Mouse (Mus musculus) heart, postnatal 10 days (tissue): Measurements from ENCODE around the gene Eml5. TPM values are rescaled to one million over a fixed set of nuclear protein-coding genes. Genes with fewer than 3 reads are reported as not detected.

ENCODE experiments used
- DNase-seq, 2 experiments: peaks; one replicate each; pipeline ENCODE4 v3.0.0; 2021
- intact Hi-C: fragments of 180-260 bp; cut with DNase I; formaldehyde crosslinking; loops from one replicate; pipeline ENCODE4 v1.15.1; 2025
- total RNA-seq, 2 experiments: library from RNA; stranded (reverse); gene quantifications; 2 replicates each; pipeline ENCODE4 v1.2.3; 2021

Gene Eml5
- total RNA-seq, 2 experiments from 2014 or later: 2.9 to 3.9 TPM

DNA sequence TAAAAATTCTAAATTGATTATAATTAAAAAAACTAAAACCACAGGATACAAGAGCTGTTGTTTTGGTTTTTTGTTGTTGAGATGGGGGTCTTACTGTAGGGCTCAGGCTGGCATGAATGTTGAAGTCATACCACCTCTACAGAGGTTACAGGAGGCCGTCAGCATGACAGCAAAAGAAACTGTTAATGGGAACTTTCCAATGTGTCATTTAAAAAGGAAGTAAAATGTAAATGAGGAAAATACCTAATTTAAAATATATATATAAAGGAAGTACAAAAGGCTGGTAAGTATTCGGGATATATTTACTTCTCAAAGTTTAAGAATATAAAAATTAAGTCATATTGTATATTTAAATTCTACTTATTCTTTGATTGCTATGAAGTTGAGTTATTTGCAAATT is 65.8 kb downstream of the Eml5 start:
- DNase-seq: no peak
- intact Hi-C loops: no loop called here

DNA sequence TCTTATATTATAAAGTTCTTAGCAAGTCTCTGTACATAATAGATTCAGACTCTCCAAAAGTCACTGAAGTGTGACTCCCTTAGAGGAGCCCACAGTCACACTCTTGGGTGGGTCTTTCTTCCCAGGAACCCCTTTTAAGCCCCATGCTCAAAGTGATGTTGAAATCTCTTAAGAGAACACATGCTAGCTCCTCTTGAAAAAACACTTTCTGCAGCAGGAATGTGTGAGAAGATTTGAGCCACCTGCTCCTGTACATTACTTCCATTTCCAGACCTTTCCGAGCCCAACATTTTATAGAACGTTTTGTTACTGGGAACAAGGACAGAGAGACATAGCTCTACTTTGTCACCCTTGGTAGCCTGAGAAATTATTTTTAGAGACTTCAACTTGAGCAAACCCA is 66.4 kb downstream of the Eml5 start:
- DNase-seq: no peak
- intact Hi-C loops: no loop called here

DNA sequence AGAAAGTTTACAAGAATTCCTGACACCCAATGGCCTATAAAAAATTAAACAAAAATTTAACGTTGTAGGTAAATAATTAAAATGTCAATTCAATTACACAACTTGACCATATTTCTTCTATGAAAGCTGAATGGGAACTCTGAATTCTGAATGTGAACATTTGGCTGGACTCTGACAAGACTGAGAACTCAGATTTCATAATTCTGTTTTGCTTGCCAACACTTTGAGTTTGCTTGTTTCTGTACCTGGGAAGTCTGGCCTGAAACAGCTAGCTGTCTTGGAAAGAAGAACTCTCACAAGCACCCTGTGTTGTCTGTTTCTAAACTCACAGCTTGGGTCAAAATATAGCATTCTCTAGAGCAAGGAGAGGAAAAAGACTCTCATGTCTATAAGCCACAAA is 67.4 kb downstream of the Eml5 start:
- intact Hi-C loops: no loop called here
- DNase-seq: no peak

DNA sequence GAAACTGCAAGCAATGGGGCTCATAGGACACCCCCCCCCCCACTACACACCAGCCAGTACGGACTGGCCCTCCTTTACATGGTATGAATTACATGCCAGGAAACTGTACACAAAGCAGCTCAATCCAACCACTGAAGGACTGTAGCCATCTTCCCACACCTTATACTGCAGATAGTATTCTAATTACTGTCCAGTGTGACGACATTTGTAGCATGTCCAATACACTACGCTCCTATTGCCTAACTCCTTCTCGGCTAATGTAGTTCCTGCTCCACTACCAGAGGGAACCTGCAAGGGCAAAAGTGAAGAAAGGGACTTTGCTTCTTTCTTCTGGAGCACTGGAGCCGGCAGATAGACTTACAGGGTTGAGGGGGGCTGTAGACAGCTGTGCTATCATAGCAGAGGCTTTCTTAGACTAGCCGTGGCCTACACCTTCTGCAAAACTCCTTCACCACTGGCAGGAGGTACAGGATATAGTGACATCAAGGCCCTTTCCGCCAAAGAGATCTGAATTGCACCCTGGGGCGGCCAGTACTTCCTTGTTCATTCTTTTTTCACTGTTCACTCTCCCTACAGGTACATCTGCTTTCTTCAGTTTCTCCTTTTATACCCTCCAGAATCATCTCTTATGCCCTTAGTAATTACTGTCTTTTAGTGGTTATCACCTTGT is 68.2 kb downstream of the Eml5 start:
- no peak for DNase-seq
- intact Hi-C loops: no loop called here

DNA sequence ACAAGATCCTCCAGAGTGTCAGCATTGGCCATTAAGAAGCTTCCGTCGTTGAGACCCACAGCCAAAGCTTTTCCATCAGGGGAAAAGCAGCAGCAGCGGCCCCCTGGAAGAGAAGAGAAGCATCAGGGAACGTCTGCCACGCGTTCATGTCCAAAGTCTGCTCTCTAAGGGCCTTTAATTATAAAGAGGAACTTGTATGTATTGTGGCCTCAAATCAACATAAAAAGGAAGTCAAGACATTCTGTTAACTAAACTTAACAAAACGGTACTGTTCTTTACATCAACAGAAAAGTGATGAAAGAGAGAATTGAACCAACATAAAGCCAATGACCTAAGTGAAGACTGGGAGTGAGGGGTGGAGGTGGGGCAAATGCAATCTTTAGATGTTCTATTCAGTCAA is 70.2 kb downstream of the Eml5 start:
- intact Hi-C loops: no loop called here
- DNase-seq: no peak

DNA sequence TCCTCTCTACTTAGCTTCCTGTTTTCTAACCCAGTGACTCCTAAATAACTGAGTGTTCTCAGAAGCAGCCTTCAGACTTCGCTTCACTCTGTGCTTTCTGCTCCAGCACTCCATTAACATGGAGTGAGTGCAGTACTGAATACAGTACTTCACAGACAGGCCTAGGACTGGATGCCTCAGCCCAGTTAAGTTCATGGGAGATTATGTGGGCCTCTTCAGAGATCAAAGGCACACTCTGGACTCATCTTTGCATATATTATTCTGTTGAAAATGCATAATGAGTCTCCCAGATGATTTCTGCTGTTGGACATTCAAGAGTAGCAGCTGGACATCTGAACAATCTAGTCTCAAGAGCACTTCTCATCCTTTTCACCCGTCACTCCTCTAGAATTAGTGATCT is 80.5 kb downstream of the Eml5 start:
- intact Hi-C loops: no loop called here
- DNase-seq: no peak

DNA sequence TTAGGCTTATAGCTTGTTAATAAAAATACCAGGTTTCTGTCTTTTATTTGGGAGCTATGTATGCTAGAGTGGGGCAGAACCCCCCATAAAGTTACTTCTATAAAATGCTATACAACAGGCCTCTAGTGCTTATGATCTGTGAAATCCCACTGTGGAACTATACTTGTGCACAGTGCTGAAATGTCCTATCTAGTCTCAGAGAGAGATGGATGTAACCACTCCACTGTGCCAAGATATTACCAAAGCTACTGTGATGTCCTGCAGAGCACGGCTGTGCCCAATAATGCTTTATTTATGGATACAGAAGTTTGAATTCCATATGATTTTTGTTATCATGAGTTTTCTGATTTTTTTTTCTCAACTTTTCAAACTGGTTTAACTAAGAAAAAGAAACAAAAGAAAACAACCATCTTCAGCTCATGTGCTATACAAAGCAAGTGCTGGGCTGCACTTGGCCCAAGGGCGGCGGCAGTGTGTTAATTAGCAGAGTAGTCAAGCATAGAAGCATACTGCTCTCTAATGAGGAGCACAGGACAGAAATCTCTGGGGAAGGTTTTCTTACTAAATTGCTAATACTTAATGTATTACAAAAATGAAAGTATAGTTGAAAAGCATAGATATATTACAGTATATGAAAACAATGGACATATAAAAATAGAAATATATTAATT is 97.1 kb downstream of the Eml5 start:
- intact Hi-C loops: no loop called here
- no peak for DNase-seq

DNA sequence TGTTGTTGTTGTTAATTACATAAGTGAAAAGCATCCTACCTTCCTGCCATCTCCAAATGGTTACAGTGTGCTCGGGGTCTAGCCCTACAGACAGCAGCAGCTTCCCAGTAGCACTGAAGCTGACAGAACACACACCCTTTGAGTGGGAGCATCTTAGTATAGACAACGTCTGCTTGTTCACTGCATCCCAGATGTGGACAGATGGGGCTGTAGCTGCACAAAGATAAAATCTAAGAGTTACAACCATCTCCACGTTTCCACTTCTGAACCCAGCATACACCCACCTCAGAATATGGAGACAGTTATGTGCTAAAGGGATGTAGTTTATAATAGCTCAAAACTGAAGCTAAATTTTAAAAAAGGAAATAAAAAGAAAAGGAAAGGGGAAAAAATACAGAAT is 99.0 kb downstream of the Eml5 start:
- no peak for DNase-seq
- intact Hi-C loops: no loop called here

DNA sequence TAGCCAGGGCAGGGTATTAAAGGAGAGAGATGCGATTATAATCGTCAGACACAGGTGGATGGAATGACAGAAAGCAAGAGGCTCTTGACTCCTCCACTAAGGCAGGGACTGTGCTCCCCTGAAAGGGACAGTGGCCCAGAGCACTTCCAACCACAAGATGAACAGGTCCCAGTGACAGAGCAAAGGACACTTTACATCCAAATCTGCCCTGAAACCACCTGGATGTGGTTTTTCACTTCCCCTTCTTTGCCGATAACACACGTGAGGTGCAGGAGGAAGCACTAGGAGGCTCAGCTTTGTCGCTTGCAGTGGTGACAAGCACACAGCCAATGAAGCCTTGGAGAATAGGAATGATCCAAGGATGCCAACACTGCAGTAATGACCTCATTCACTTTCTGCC is 101.0 kb downstream of the Eml5 start:
- intact Hi-C loops: no loop called here

DNA sequence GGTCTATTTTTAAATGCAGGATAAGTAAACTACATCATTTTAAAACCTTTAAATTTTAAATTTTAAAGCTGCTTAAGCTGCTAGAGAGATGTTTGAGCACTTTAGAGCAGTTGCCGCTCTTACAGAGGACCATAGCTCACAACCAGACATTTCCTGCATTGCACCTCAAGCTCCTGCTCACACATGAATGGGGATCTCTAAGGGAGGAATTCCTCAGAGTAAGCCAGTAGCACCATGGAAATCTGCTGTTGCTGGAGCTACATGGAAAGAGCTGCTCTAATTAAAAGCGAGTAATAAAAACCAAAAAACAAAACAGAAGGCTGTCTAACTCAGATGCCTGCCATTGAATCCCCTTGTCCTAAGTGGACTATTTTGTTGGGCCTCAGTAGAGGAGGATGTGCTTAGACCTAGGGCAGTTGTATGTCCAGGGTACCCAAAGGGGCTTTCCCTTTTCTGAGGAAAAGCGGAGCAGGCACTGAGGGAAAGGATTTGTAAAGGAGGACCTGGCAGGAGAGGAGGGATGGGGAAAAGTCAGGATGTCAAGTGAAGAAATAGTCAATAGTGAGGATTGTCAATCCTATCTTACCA is 105.5 kb downstream of the Eml5 start:
- no peak for DNase-seq
- intact Hi-C loops: no loop called here

More for the DNA sequence above, 101.0 kb downstream of the Eml5 start:
- DNase-seq: no peak

DNA sequence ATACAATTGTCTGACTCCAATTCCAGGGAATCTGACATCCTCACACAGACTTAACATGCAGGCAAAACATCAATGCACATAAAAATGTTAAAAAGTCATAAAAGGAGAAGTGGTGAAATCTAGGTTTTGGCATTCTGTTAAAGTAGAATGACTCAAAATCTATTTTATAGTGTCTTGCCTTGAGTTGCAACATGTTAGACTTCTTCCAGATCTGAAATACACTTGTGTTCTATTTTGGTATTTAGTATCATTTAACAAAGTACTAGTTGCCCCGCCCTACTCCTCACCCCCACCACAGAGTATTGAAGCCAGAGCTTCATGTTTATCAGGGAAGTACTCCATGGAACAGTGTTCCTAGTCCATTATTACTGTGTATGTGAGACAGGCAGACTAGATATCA is 117.0 kb downstream of the Eml5 start:
- intact Hi-C loops: no loop called here
- DNase-seq: no peak

DNA sequence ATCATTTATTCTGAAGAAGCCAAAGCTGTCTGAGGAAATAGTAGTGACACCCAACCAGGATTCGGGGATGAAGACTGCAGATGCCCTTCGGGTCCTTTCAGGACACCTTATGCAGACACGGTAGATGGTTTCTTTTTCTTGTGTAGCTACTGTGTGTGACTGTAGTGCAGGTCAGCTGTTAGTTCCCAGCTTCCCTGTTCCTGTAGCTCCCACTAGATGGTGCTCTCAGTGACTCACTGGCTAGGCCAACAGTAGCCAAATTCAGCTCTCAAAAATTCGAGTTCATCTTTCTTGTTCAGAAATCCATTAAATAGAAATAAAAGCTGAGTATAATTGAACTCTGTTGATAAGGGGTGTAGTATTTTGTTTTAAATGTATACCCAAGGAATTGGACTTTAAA is 122.1 kb downstream of the Eml5 start:
- DNase-seq: peak; percentile 15 to 33
- intact Hi-C loops: loop anchor here (5.0 kb wide), 1 partner anchor 102 kb away; no protein-coding TSS in a partner anchor

DNA sequence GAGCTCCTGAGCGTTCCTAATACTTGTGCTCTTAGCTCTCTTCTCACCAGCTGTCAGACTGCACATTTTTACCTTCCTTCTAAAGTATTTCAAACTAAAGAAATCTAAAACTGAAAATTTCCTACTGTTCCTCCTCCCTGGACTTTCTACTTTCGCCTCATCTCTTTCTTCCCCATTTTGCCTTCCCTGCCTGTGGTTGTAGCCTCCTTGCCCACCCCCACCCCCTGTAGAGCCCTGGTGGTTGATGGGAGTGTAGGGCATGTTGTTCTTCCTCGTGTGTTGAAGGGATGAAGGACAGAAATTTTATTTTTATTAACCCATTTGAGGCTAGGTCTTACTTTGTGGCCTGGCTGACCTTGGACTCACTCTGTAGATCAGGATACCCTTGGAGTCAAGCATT is 123.8 kb downstream of the Eml5 start:
- intact Hi-C loops: loop anchor here (5.0 kb wide), 1 partner anchor 100 kb away; no protein-coding TSS in a partner anchor
- DNase-seq: no peak

DNA sequence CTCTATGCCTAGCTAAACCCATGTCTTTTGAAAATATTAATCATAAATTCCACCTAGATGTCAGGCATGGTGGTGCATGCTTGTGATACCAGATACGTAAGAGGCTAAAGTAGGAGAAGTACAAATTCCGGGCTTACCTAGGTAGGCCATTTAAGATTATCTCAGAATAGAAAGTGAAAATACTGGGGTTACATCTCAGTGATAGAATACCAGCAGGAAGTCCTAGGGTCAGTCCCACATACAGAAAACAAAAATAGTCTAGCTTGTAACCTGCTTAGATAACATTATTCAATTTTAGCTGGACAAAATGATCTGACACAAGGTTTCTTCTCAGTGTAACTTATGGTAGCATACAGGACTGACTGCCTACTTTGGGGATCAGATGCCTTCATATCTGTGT is 135.0 kb downstream of the Eml5 start:
- intact Hi-C loops: no loop called here
- no peak for DNase-seq

DNA sequence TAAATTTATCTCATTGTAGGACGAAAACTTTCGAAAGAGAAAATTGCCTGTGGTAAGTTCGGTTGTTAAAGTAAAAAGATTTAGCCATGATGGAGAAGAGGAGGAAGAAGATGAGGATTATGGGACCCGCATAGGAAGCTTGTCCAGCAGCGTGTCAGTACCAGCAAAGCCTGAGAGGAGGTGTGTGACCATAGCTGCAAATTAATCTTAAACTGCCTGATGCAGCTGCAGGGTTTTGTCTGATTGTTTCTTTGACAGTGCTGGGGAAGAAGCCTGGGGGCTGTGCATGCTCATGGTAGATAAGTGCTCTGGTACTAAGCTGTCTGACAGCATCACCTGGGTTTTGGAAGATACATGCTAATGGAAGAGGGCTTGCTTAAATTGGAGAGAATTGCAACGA is 141.6 kb downstream of the Eml5 start:
- no peak for DNase-seq
- intact Hi-C loops: loop anchor here (5.0 kb wide), 1 partner anchor 82 kb away; no protein-coding TSS in a partner anchor

DNA sequence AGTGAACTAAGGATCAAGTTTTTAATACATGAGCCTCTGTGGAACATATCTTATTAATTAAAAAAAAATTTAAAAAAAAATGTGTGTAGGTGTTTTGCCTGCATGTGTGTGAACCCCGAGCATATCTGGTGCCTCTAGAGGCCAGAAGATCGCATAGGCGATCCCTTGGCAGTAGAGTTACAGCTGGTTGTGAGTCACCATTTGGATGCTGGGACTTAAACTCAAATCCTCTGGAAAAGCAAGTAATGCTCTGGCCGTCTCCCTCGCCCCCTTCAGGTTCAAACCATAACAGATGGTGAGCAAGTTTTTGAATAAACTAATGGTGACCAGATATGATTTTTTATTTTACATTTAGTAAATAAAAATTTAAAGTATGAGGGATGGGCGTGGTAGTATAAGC is 143.6 kb downstream of the Eml5 start:
- intact Hi-C loops: loop anchor here (5.0 kb wide), 1 partner anchor 80 kb away; no protein-coding TSS in a partner anchor
- DNase-seq: peak; percentile 27 to 38

DNA sequence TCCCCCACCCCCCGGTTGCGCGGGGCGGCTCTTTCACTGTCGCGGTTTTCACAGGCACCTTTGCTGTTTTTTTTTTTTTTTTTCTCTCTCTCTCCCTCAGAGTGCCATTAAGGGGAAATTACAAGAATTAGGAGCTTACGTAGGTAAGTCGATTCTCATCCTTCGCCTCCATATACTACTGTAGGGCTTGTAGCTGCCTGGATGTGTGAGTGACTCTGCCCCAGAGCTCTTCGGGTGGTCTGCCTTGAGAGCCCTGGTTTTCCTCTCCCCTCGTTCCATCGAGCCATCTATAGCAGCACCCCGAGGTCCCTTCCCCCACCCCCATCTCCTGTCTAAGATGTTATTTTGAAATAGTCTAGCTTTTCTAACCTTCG is 153.9 kb downstream of the Eml5 start:
- intact Hi-C loops: no loop called here
- DNase-seq: peak in 1 of 2 experiments; percentile 25

DNA sequence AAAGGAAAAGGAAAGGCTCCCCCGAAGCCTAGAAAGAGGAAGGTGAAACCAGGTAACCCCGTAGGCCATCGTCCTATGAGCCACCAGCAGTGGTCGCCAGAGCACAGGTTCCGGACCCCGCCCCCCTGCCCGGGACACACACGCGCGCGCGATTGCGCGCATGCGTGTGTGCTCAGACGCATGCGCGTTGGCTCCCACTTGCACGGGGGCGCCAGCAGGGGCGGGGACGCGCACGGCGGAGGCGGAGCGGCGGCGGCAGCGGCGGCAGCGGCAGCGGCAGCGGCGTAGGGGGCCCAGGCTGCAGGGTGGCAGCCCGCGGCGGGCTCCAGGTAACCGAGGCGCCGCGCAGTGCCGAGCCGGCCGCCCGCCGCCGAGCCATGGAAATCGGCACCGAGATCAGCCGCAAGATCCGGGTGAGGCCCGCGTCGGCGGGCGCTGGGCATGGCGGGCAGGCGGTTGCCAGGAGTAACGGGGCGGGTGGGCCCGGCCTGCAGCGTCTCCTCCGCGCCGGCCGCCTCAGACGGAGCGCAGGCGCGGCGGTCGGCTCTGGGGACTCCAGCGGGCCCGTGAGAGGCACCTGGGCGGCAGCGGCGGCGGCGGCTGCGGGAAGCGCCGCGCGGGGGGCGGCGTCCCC is 154.4 kb downstream of the Eml5 start, which contains the start of gene Zc3h14:
Zc3h14 (plus strand) TSS at position 219 of the 634 bp plus-strand sequence.
- DNase-seq: peak; percentile 93 to 94
- intact Hi-C loops: no loop called here

DNA sequence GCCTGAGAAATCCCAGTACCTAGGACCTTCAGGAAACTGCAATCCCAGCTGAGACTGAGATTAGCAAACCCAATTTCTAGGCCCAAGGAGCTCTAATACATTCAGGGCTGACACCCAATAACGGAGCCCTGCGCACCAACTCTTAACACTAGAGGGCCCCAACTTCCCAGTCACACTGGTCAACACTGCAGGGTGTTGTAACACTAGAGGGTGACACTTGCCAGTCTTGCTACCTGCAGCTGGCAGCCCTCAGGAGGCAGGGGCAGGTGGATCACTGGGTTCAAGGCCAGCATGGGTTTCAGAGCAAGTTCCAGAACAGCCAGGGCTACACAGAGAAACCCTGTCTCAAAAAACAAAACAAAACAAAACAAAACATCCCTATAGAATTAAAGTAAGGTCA is 155.2 kb downstream of the Eml5 start:
- intact Hi-C loops: no loop called here

DNA sequence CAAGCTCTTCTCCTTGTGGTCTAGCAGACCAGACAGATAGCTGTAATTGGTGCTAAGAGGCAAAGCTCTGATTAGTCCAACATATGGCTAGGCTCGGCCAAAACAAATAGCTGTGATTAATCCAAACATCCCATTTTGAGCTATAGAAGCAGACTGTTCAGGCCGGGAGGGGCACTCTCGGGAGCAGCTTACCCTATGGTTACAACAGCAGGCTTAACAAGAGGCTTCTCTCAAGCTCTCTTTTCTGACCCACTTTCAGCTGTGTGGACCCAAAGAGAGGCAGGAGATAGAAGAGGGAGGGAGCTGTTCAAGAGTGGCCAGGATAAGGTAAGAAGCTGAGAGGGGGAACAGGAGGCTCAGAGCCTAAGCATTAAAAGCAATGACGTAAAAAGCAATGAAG is 155.7 kb downstream of the Eml5 start:
- intact Hi-C loops: no loop called here
- no peak for DNase-seq

More for the DNA sequence above, 155.2 kb downstream of the Eml5 start:
- peak; percentile 59 to 67 for DNase-seq

DNA sequence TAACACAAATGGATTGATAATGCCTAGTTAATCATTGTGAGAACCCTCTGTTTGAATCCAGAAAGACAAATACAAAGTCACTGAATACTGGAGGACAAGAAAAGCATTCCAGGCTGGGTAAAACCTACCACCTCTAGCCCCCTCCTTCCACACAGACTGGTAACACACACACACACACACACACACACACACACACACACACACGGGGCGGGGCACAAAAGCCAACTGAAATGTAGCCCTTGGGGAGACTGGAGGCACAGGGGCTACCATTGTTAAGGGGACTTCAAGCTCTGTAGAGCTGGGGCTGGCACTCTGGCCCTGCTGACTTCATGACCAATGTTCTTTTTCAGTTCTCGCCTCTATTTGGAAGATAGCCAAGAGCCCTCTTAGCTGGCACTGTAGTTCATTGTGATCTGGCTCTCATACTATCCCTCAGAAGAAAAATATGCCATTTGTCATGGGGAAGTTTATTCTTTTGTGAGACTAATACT is 160.2 kb downstream of the Eml5 start:
- peak; percentile 47 to 53 for DNase-seq
- intact Hi-C loops: no loop called here
